Mouse (Mus musculus) spleen, postnatal 14 days (tissue): Measurements from ENCODE around the gene Dcun1d3.

Source experiments
- DNase-seq, 2 experiments: peaks; one replicate each; pipeline ENCODE4 v3.0.0; 2021 to 2022; ENCODE audit warnings: low spot score in 2 of 2

Dcun1d3 gene

GRCm38 (mm10) chr7:119873050-119873449, 23.0 kb downstream of the Dcun1d3 start:
- no peak for DNase-seq

GRCm38 (mm10) chr7:119872204-119872603, 23.9 kb downstream of the Dcun1d3 start:
- DNase-seq, result no peak

- no peak for DNase-seq
These were observed 30.0 kb downstream of the Dcun1d3 start for GRCm38 (mm10) chr7:119866136-119866535.

- DNase-seq, result no peak
These were observed 31.6 kb downstream of the Dcun1d3 start for GRCm38 (mm10) chr7:119864500-119864899.

- DNase-seq, result no peak
These were observed 33.9 kb downstream of the Dcun1d3 start for GRCm38 (mm10) chr7:119862167-119862566.

- no peak for DNase-seq
These were observed 34.6 kb downstream of the Dcun1d3 start for GRCm38 (mm10) chr7:119861335-119862091.

GRCm38 (mm10) chr7:119860971-119861334, 35.1 kb downstream of the Dcun1d3 start:
- no peak for DNase-seq

GRCm38 (mm10) chr7:119860554-119860953, 35.5 kb downstream of the Dcun1d3 start:
- DNase-seq, result no peak

- no peak for DNase-seq
These were observed 36.0 kb downstream of the Dcun1d3 start for GRCm38 (mm10) chr7:119860116-119860515.

- DNase-seq, result no peak
These were observed 36.6 kb downstream of the Dcun1d3 start for GRCm38 (mm10) chr7:119859476-119859875.

- no peak for DNase-seq
These were observed 41.1 kb downstream of the Dcun1d3 start for GRCm38 (mm10) chr7:119855031-119855430.

- DNase-seq, result no peak
These were observed 41.7 kb downstream of the Dcun1d3 start for GRCm38 (mm10) chr7:119854362-119854761.

GRCm38 (mm10) chr7:119853186-119853585, 42.9 kb downstream of the Dcun1d3 start:
- DNase-seq, result no peak

GRCm38 (mm10) chr7:119852494-119852893, 43.6 kb downstream of the Dcun1d3 start:
- no peak for DNase-seq

- DNase-seq, result no peak
These were observed 45.4 kb downstream of the Dcun1d3 start for GRCm38 (mm10) chr7:119850737-119851136.

- DNase-seq, result peak in 1 of 2 experiments; percentile 8
These were observed 47.0 kb downstream of the Dcun1d3 start for GRCm38 (mm10) chr7:119849096-119849495.

GRCm38 (mm10) chr7:119847396-119847795, 48.7 kb downstream of the Dcun1d3 start:
- no peak for DNase-seq

- DNase-seq, result no peak
These were observed 50.6 kb downstream of the Dcun1d3 start for GRCm38 (mm10) chr7:119845541-119845940.

GRCm38 (mm10) chr7:119841820-119842449, 54.2 kb downstream of the Dcun1d3 start:
- no peak for DNase-seq

- no peak for DNase-seq
These were observed 59.9 kb downstream of the Dcun1d3 start for GRCm38 (mm10) chr7:119835996-119836777.

GRCm38 (mm10) chr7:119835371-119835770, 60.7 kb downstream of the Dcun1d3 start:
- DNase-seq, result no peak

- DNase-seq, result no peak
These were observed 87.4 kb downstream of the Dcun1d3 start for GRCm38 (mm10) chr7:119808723-119809122.

GRCm38 (mm10) chr7:119807396-119807795, 88.7 kb downstream of the Dcun1d3 start:
- DNase-seq, result no peak
